Mouse (Mus musculus) spleen, adult 12 weeks (tissue): ENCODE results near the gene Smarcb1.

ENCODE experiments used
- DNase-seq: peaks from one replicate; pipeline ENCODE4 v3.0.0; 2022; ENCODE audit warnings: low spot score

Gene Smarcb1

GRCm38 (mm10) chr10:75934991-75935390 is 13.6 kb upstream of the Smarcb1 start:
- DNase-seq, result no peak

- DNase-seq, result no peak
Measured at GRCm38 (mm10) chr10:75932891-75933290, 11.5 kb upstream of the Smarcb1 start, which contains the start of gene Chchd10. Gene Chchd10 (plus strand): TSS chr10:75933130.

GRCm38 (mm10) chr10:75932081-75932678 is 10.8 kb upstream of the Smarcb1 start:
- DNase-seq, result no peak

- DNase-seq, result no peak
Measured at GRCm38 (mm10) chr10:75931311-75931710, 9.9 kb upstream of the Smarcb1 start.

GRCm38 (mm10) chr10:75930304-75930703 is 8.9 kb upstream of the Smarcb1 start:
- no peak for DNase-seq

- DNase-seq, result no peak
Measured at GRCm38 (mm10) chr10:75926396-75926795, 5.0 kb upstream of the Smarcb1 start.

- no peak for DNase-seq
Measured at GRCm38 (mm10) chr10:75924324-75924723, 2.9 kb upstream of the Smarcb1 start.

GRCm38 (mm10) chr10:75921726-75922560 is 526 bp upstream of the Smarcb1 start:
- no peak for DNase-seq

GRCm38 (mm10) chr10:75919026-75919425 is 2.4 kb downstream of the Smarcb1 start:
- DNase-seq, result no peak

GRCm38 (mm10) chr10:75916840-75917239 is 4.6 kb downstream of the Smarcb1 start:
- DNase-seq, result no peak

- no peak for DNase-seq
Measured at GRCm38 (mm10) chr10:75915557-75915956, 5.9 kb downstream of the Smarcb1 start.

GRCm38 (mm10) chr10:75913013-75913589 is 8.3 kb downstream of the Smarcb1 start:
- no peak for DNase-seq

- DNase-seq, result no peak
Measured at GRCm38 (mm10) chr10:75910698-75911097, 10.7 kb downstream of the Smarcb1 start.

GRCm38 (mm10) chr10:75906882-75907281 is 14.5 kb downstream of the Smarcb1 start:
- no peak for DNase-seq

- DNase-seq, result no peak
Measured at GRCm38 (mm10) chr10:75904391-75904790, 17.0 kb downstream of the Smarcb1 start.

- DNase-seq, result no peak
Measured at GRCm38 (mm10) chr10:75898846-75899245, 22.6 kb downstream of the Smarcb1 start.

GRCm38 (mm10) chr10:75898039-75898564 is 23.3 kb downstream of the Smarcb1 start:
- no peak for DNase-seq

GRCm38 (mm10) chr10:75897373-75897772 is 24.0 kb downstream of the Smarcb1 start:
- peak; percentile 46 for DNase-seq

GRCm38 (mm10) chr10:75896208-75896607 is 25.2 kb downstream of the Smarcb1 start:
- no peak for DNase-seq

- DNase-seq, result no peak
Measured at GRCm38 (mm10) chr10:75895730-75896129, 25.7 kb downstream of the Smarcb1 start.

- no peak for DNase-seq
Measured at GRCm38 (mm10) chr10:75894601-75895000, 26.8 kb downstream of the Smarcb1 start.

GRCm38 (mm10) chr10:75893089-75893750 is 28.2 kb downstream of the Smarcb1 start, which contains the start of gene Derl3:
Gene Derl3 (plus strand): TSS chr10:75893413.
- DNase-seq, result peak; percentile 91
